Mouse (Mus musculus) thymus, adult 2 months (tissue): Measurements from ENCODE around the gene Glis3.

Source experiments
- CTCF ChIP-seq: fragments of 200-500 bp; IDR thresholded peaks from 2 replicates; pipeline ENCODE4 v1.5.1; 2012; ENCODE audit warnings: mild to moderate bottlenecking, control low read depth, low read length, moderate library complexity, borderline replicate concordance; ENCODE audit not compliant: control insufficient read depth, poor library complexity, insufficient read depth; ENCODE audit errors: extremely low read depth
- POLR2A ChIP-seq: fragments of 200-500 bp; IDR thresholded peaks from 2 replicates; pipeline ENCODE4 v1.6.1; 2012; ENCODE audit warnings: mild to moderate bottlenecking, low read length, control low read depth, moderate library complexity; ENCODE audit not compliant: control insufficient read depth, poor library complexity, insufficient read depth; ENCODE audit errors: extremely low read depth

DNA sequence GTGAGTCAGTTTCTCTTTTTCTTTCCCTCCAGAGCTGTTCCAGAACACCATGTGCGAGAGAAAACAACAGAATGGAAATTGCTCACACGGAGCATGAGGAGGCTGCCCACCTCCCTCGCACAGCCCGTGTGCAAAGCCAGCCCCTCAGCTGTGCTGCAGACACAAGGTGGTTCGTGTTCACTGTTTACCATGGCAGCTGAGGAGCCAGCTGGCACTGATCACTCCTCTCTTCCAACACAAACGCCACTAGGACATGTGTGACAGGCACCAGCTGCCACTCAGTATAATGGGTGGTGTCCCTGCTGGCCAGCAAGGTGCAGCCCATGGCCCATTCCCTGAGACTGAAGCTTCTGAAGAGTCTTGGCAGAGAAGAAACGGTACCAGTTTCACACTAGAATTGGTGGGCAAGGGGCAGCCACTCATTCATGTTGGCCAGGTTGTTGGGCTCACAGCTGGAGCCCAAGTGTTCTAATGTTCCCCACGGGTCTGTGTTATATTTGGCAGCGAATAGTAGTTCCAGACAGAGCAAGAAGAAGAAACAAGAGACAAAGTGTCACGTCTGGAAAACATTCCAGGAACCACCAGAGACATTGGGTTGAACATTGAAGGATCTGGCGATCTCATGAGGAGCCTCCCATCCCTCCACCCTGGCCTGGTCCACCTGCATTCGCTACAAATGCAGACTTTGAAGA lies 243.3 kb downstream of the Glis3 start:
- TF ChIP-seq CTCF (no peak), POLR2A (no peak)
